Mouse (Mus musculus) heart, embryonic 15.5 days (tissue): ENCODE data around the gene Ush1g. TPM values are rescaled to one million over a fixed set of nuclear protein-coding genes. Genes with fewer than 3 reads are reported as not detected.
A peak's percentile ranks its signal among the peaks of the same experiment; 100 is the strongest.

ENCODE experiments used
- ATAC-seq: fragments of 200-750 bp; cut with Nextera tagmentation; replicated peaks from 2 replicates; pipeline ENCODE4 v1.8.0; 2017; ENCODE audit warnings: low read depth, moderate TSS enrichment; ENCODE audit not compliant: insufficient number of reproducible peaks, insufficient read depth, low FRiP score
- H3K27ac ChIP-seq: fragments of 300-500 bp; sonication (generic); 2 replicates; pipeline ENCODE4 v1.5.1; 2015; ENCODE audit warnings: mild to moderate bottlenecking, inconsistent platforms
- H3K27me3 ChIP-seq: fragments of 300-500 bp; sonication (generic); 2 replicates; pipeline ENCODE4 v1.6.1; 2015; ENCODE audit warnings: inconsistent platforms
- H3K36me3 ChIP-seq: fragments of 300-500 bp; sonication (generic); 2 replicates; pipeline ENCODE4 v1.6.1; 2015; ENCODE audit warnings: mild to moderate bottlenecking, inconsistent platforms
- H3K4me1 ChIP-seq: fragments of 300-500 bp; sonication (generic); replicated peaks from 2 replicates; pipeline ENCODE4 v1.6.1; 2015; ENCODE audit warnings: inconsistent platforms
- H3K4me2 ChIP-seq: fragments of 300-500 bp; sonication (generic); 2 replicates; pipeline ENCODE4 v1.6.1; 2015; ENCODE audit warnings: inconsistent platforms, mild to moderate bottlenecking, moderate library complexity
- H3K4me3 ChIP-seq: fragments of 300-500 bp; sonication (generic); 2 replicates; pipeline ENCODE4 v1.5.1; 2015; ENCODE audit warnings: mild to moderate bottlenecking, inconsistent platforms
- H3K9ac ChIP-seq: fragments of 300-500 bp; sonication (generic); 2 replicates; pipeline ENCODE4 v1.6.1; 2015; ENCODE audit warnings: mild to moderate bottlenecking, inconsistent platforms
- H3K9me3 ChIP-seq: fragments of 300-500 bp; sonication (generic); replicated peaks from 2 replicates; pipeline ENCODE4 v1.6.1; 2016; ENCODE audit warnings: inconsistent platforms
- WGBS: fragments of 180-500 bp; shearing (Covaris S2); methylation state at CpG from one replicate; pipeline ENCODE4 v1.1.7; 2015; ENCODE audit warnings: mixed read lengths; 5-methylcytosine and 5-hydroxymethylcytosine counted together
- polyA plus RNA-seq: library from polyadenylated mRNA; unstranded; fragments of >200 nt; fragmentation: Nextera tagmentation; extraction: Ambion mirVana; gene quantifications from 2 replicates; pipeline ENCODE4 v1.2.1, GENCODE M21; 2015

Gene Ush1g
- polyA plus RNA-seq, 1 experiment from 2014 or later = 0.29 TPM

GRCm38 (mm10) chr11:115267958-115268357, 53.9 kb downstream of the Ush1g start:
- Histone ChIP-seq H3K27me3 (peaks cover 72% of the 10 kb centered on the region), H3K9me3 (no peaks in the 10 kb centered on the region), H3K4me3 (no peak overlapping the region), H3K27ac (no peak overlapping the region), H3K36me3 (no peaks in the 10 kb centered on the region), H3K9ac (no peak overlapping the region), H3K4me1 (peaks cover 30% of the 10 kb centered on the region), H3K4me2 (no peak overlapping the region)
- no peak for ATAC-seq
- 74% methylated on average over 11 of the region's 11 CpGs for WGBS

GRCm38 (mm10) chr11:115267061-115267883, 54.6 kb downstream of the Ush1g start, which contains the start of gene Grin2c:
Gene Grin2c (minus strand): TSS chr11:115267243.
- no peaks in the 10 kb centered on the region for H3K9me3 ChIP-seq
- no peak within 1 kb of the TSS for H3K27ac ChIP-seq
- ATAC-seq = no peak
- 7% methylated on average over 38 of the region's 50 CpGs for WGBS
- H3K9ac ChIP-seq = peak within 1 kb of the TSS; percentile 37; the same call in 1 of the 2 replicates
- H3K4me1 ChIP-seq = peaks cover 30% of the 10 kb centered on the region
- peak within 1 kb of the TSS; percentile 47 for H3K4me3 ChIP-seq
- no peaks in the 10 kb centered on the region for H3K36me3 ChIP-seq
- peak within 1 kb of the TSS; percentile 81 for H3K4me2 ChIP-seq
- H3K27me3 ChIP-seq = peaks cover 78% of the 10 kb centered on the region

- H3K27me3 ChIP-seq = peaks cover 87% of the 10 kb centered on the region
- H3K9me3 ChIP-seq = no peaks in the 10 kb centered on the region
- ATAC-seq = no peak
- H3K9ac ChIP-seq = peak overlapping the region; percentile 37; the same call in 1 of the 2 replicates
- no peak overlapping the region for H3K27ac ChIP-seq
- peak overlapping the region; percentile 47 for H3K4me3 ChIP-seq
- no peaks in the 10 kb centered on the region for H3K36me3 ChIP-seq
- peak overlapping the region; percentile 81 for H3K4me2 ChIP-seq
- peaks cover 30% of the 10 kb centered on the region for H3K4me1 ChIP-seq
- 1% methylated on average over 22 of the region's 22 CpGs for WGBS
Observed at GRCm38 (mm10) chr11:115266400-115266778, 55.5 kb downstream of the Ush1g start.

- no peaks in the 10 kb centered on the region for H3K9me3 ChIP-seq
- peak overlapping the region; percentile 81 for H3K4me2 ChIP-seq
- no peaks in the 10 kb centered on the region for H3K36me3 ChIP-seq
- WGBS = 4% methylated on average over 20 of the region's 20 CpGs
- H3K27me3 ChIP-seq = peaks cover 92% of the 10 kb centered on the region
- H3K4me1 ChIP-seq = peaks cover 30% of the 10 kb centered on the region
- no peak overlapping the region for H3K27ac ChIP-seq
- H3K9ac ChIP-seq = peak overlapping the region; percentile 37; the same call in 1 of the 2 replicates
- peak overlapping the region; percentile 47 for H3K4me3 ChIP-seq
- ATAC-seq = no peak
Observed at GRCm38 (mm10) chr11:115265771-115266399, 56.0 kb downstream of the Ush1g start.

Other genes starting within 250 kb of the Ush1g start
- 1.1 and 2.4 TPM in 2 replicates for gene Rab37, start 230.6 kb downstream of the Ush1g start, polyA plus RNA-seq
- 0.37 and 1.2 TPM in 2 replicates for gene Cd300lf, start 188.0 kb downstream of the Ush1g start, polyA plus RNA-seq
- 24.6 and 46.4 TPM in 2 replicates for gene Slc9a3r1, start 158.7 kb downstream of the Ush1g start, polyA plus RNA-seq
- gene Tmem104, start 134.6 kb downstream of the Ush1g start, polyA plus RNA-seq = 6.6 and 11.4 TPM in 2 replicates
- gene Nat9, start 134.2 kb downstream of the Ush1g start, polyA plus RNA-seq = 16.2 and 20.8 TPM in 2 replicates
- gene Grin2c, start 54.8 kb downstream of the Ush1g start, polyA plus RNA-seq = 0.10 and 0.16 TPM in 2 replicates
- 10.5 and 12.4 TPM in 2 replicates for gene Fdxr, start 45.0 kb downstream of the Ush1g start, polyA plus RNA-seq
- 0.55 and 0.67 TPM in 2 replicates for gene Fads6, start 24.4 kb downstream of the Ush1g start, polyA plus RNA-seq
- gene Otop2, start 14.9 kb downstream of the Ush1g start, polyA plus RNA-seq = 0.08 TPM in 1 of 2 replicates, not detected in the other
- gene Otop3, start 12.7 kb upstream of the Ush1g start, polyA plus RNA-seq = not detected in 2 replicates
- 7.6 and 11.2 TPM in 2 replicates for gene Hid1, start 45.7 kb upstream of the Ush1g start, polyA plus RNA-seq
- gene Cdr2l, start 59.9 kb upstream of the Ush1g start, polyA plus RNA-seq = 6.3 and 11.1 TPM in 2 replicates
- 163 and 167 TPM in 2 replicates for gene Mrpl58, start 81.7 kb upstream of the Ush1g start, polyA plus RNA-seq
- gene Atp5h, start 97.9 kb upstream of the Ush1g start, polyA plus RNA-seq = 1,570 and 2,168 TPM in 2 replicates
- gene Kctd2, start 98.1 kb upstream of the Ush1g start, polyA plus RNA-seq = 11.5 and 14.7 TPM in 2 replicates
- 0.06 TPM in 1 of 2 replicates, not detected in the other for gene Trim80, start 118.5 kb upstream of the Ush1g start, polyA plus RNA-seq
- gene Slc16a5, start 140.4 kb upstream of the Ush1g start, polyA plus RNA-seq = 0.57 and 5.0 TPM in 2 replicates
- 4.6 and 6.2 TPM in 2 replicates for gene Armc7, start 153.6 kb upstream of the Ush1g start, polyA plus RNA-seq
- gene Nt5c, start 169.8 kb upstream of the Ush1g start, polyA plus RNA-seq = 49.6 and 62.1 TPM in 2 replicates
- 480 and 515 TPM in 2 replicates for gene Jpt1, start 192.3 kb upstream of the Ush1g start, polyA plus RNA-seq
- 566 and 571 TPM in 2 replicates for gene Sumo2, start 214.2 kb upstream of the Ush1g start, polyA plus RNA-seq
- gene Nup85, start 242.4 kb upstream of the Ush1g start, polyA plus RNA-seq = 80.8 and 105 TPM in 2 replicates